Mouse (Mus musculus): ENCODE measurements around the gene Rer1. TPM values are rescaled to one million over a fixed set of nuclear protein-coding genes. Genes with fewer than 3 reads are reported as not detected.

The Rer1 gene
- total and polyA plus RNA-seq, 3 experiments: 125 to 212 (median 209) TPM

- Histone ChIP-seq H3K9me3 (replicated peaks) (no peaks in the 10 kb centered on the region), H3K27me3 (ENCODE audit: insufficient read depth, low read length) (peaks cover 11% of the 10 kb centered on the region), H3K4me3 (ENCODE audit: low read depth, low read length) (no peak overlapping the region), H3K4me1 (ENCODE audit: insufficient read depth, low read depth, low read length) (no peaks in the 10 kb centered on the region), H3K36me3 (replicated peaks) (no peaks in the 10 kb centered on the region)
- DNase-seq (ENCODE audit: low spot score) (no peak), ATAC-seq (ENCODE audit: extremely low read depth, insufficient number of reproducible peaks, low FRiP score, poor library complexity, severe bottlenecking) (no peak)
- no peak for TF ChIP-seq POLR2AphosphoS5 (IDR thresholded peaks at IDR 0.05; ENCODE audit: insufficient replicate concordance, low read depth, low read length)
- TF ChIP-seq GATA2 (IDR thresholded peaks at IDR 0.05; ENCODE audit: borderline replicate concordance, low read depth, low read length): no peak
- no peak for TF ChIP-seq GATA1 (IDR thresholded peaks at IDR 0.05; ENCODE audit: borderline replicate concordance, low read length)
- no peak for TF ChIP-seq CTCF (IDR thresholded peaks at IDR 0.05; ENCODE audit: low read depth, low read length)
- TF ChIP-seq TAL1 (conservative IDR thresholded peaks at IDR 0.05; ENCODE audit: low read depth, low read length): no peak
Measured at GRCm38 (mm10) chr4:155046636-155047035, 39.5 kb downstream of the Rer1 start.

GRCm38 (mm10) chr4:155043289-155043625, 42.9 kb downstream of the Rer1 start:
- Histone ChIP-seq H3K9me3 (replicated peaks) (no peaks in the 10 kb centered on the region), H3K4me1 (ENCODE audit: insufficient read depth, low read depth, low read length) (no peaks in the 10 kb centered on the region), H3K27me3 (ENCODE audit: insufficient read depth, low read length) (peaks cover 2% of the 10 kb centered on the region; the same call in 1 of the 2 replicates), H3K4me3 (ENCODE audit: low read depth, low read length) (no peak overlapping the region), H3K36me3 (replicated peaks) (no peaks in the 10 kb centered on the region)
- ATAC-seq (ENCODE audit: extremely low read depth, insufficient number of reproducible peaks, low FRiP score, poor library complexity, severe bottlenecking) (no peak), DNase-seq (ENCODE audit: low spot score) (no peak)
- TF ChIP-seq GATA1 (IDR thresholded peaks at IDR 0.05; ENCODE audit: borderline replicate concordance, low read length) (no peak), GATA2 (IDR thresholded peaks at IDR 0.05; ENCODE audit: borderline replicate concordance, low read depth, low read length) (no peak), CTCF (IDR thresholded peaks at IDR 0.05; ENCODE audit: low read depth, low read length) (no peak), TAL1 (conservative IDR thresholded peaks at IDR 0.05; ENCODE audit: low read depth, low read length) (no peak), POLR2AphosphoS5 (IDR thresholded peaks at IDR 0.05; ENCODE audit: insufficient replicate concordance, low read depth, low read length) (no peak)

GRCm38 (mm10) chr4:155042606-155043288, 43.4 kb downstream of the Rer1 start:
- Histone ChIP-seq H3K4me1 (ENCODE audit: insufficient read depth, low read depth, low read length) (no peaks in the 10 kb centered on the region), H3K9me3 (replicated peaks) (no peaks in the 10 kb centered on the region), H3K27me3 (ENCODE audit: insufficient read depth, low read length) (peaks cover 2% of the 10 kb centered on the region; the same call in 1 of the 2 replicates), H3K4me3 (ENCODE audit: low read depth, low read length) (no peak overlapping the region), H3K36me3 (replicated peaks) (no peaks in the 10 kb centered on the region)
- ATAC-seq (ENCODE audit: extremely low read depth, insufficient number of reproducible peaks, low FRiP score, poor library complexity, severe bottlenecking): no peak
- TF ChIP-seq CTCF (IDR thresholded peaks at IDR 0.05; ENCODE audit: low read depth, low read length) (no peak), GATA2 (IDR thresholded peaks at IDR 0.05; ENCODE audit: borderline replicate concordance, low read depth, low read length) (no peak), GATA1 (IDR thresholded peaks at IDR 0.05; ENCODE audit: borderline replicate concordance, low read length) (no peak), TAL1 (conservative IDR thresholded peaks at IDR 0.05; ENCODE audit: low read depth, low read length) (no peak), POLR2AphosphoS5 (IDR thresholded peaks at IDR 0.05; ENCODE audit: insufficient replicate concordance, low read depth, low read length) (no peak)
- no peak for DNase-seq (ENCODE audit: low spot score)

GRCm38 (mm10) chr4:155040696-155041095, 45.5 kb downstream of the Rer1 start:
- DNase-seq (ENCODE audit: low spot score): no peak
- no peak overlapping the region for H3K4me3 ChIP-seq (ENCODE audit: low read depth, low read length)
- no peak for ATAC-seq (ENCODE audit: extremely low read depth, insufficient number of reproducible peaks, low FRiP score, poor library complexity, severe bottlenecking)

GRCm38 (mm10) chr4:155040197-155040596, 46.0 kb downstream of the Rer1 start:
- DNase-seq (ENCODE audit: low spot score) (no peak), ATAC-seq (ENCODE audit: extremely low read depth, insufficient number of reproducible peaks, low FRiP score, poor library complexity, severe bottlenecking) (no peak)
- no peak overlapping the region for H3K4me3 ChIP-seq (ENCODE audit: low read depth, low read length)
- peaks cover 13% of the 10 kb centered on the region for H3K27me3 ChIP-seq (ENCODE audit: insufficient read depth, low read length)
- H3K36me3 ChIP-seq (replicated peaks): no peaks in the 10 kb centered on the region
- TF ChIP-seq GATA2 (IDR thresholded peaks at IDR 0.05; ENCODE audit: borderline replicate concordance, low read depth, low read length) (no peak), GATA1 (IDR thresholded peaks at IDR 0.05; ENCODE audit: borderline replicate concordance, low read length) (no peak), POLR2AphosphoS5 (IDR thresholded peaks at IDR 0.05; ENCODE audit: insufficient replicate concordance, low read depth, low read length) (no peak), CTCF (IDR thresholded peaks at IDR 0.05; ENCODE audit: low read depth, low read length) (no peak), TAL1 (conservative IDR thresholded peaks at IDR 0.05; ENCODE audit: low read depth, low read length) (no peak)
- no peaks in the 10 kb centered on the region for H3K9me3 ChIP-seq (replicated peaks)
- H3K4me1 ChIP-seq (ENCODE audit: insufficient read depth, low read depth, low read length): no peaks in the 10 kb centered on the region

More at GRCm38 (mm10) chr4:155040696-155041095, 45.5 kb downstream of the Rer1 start:
- H3K27me3 ChIP-seq (ENCODE audit: insufficient read depth, low read length): peaks cover 13% of the 10 kb centered on the region
- H3K4me1 ChIP-seq (ENCODE audit: insufficient read depth, low read depth, low read length): no peaks in the 10 kb centered on the region
- H3K36me3 ChIP-seq (replicated peaks): no peaks in the 10 kb centered on the region
- TF ChIP-seq CTCF (IDR thresholded peaks at IDR 0.05; ENCODE audit: low read depth, low read length) (no peak), GATA1 (IDR thresholded peaks at IDR 0.05; ENCODE audit: borderline replicate concordance, low read length) (no peak), TAL1 (conservative IDR thresholded peaks at IDR 0.05; ENCODE audit: low read depth, low read length) (no peak), GATA2 (IDR thresholded peaks at IDR 0.05; ENCODE audit: borderline replicate concordance, low read depth, low read length) (no peak), POLR2AphosphoS5 (IDR thresholded peaks at IDR 0.05; ENCODE audit: insufficient replicate concordance, low read depth, low read length) (no peak)
- H3K9me3 ChIP-seq (replicated peaks): no peaks in the 10 kb centered on the region

GRCm38 (mm10) chr4:155034787-155035186, 51.4 kb downstream of the Rer1 start:
- peaks cover 37% of the 10 kb centered on the region for H3K27me3 ChIP-seq (ENCODE audit: insufficient read depth, low read length)
- TF ChIP-seq TAL1 (conservative IDR thresholded peaks at IDR 0.05; ENCODE audit: low read depth, low read length): no peak
- no peak for TF ChIP-seq GATA2 (IDR thresholded peaks at IDR 0.05; ENCODE audit: borderline replicate concordance, low read depth, low read length)
- no peak for TF ChIP-seq GATA1 (IDR thresholded peaks at IDR 0.05; ENCODE audit: borderline replicate concordance, low read length)
- no peak for TF ChIP-seq POLR2AphosphoS5 (IDR thresholded peaks at IDR 0.05; ENCODE audit: insufficient replicate concordance, low read depth, low read length)
- TF ChIP-seq CTCF (IDR thresholded peaks at IDR 0.05; ENCODE audit: low read depth, low read length): no peak
- no peaks in the 10 kb centered on the region for H3K4me1 ChIP-seq (ENCODE audit: insufficient read depth, low read depth, low read length)
- no peaks in the 10 kb centered on the region for H3K36me3 ChIP-seq (replicated peaks)
- no peaks in the 10 kb centered on the region for H3K9me3 ChIP-seq (replicated peaks)
- no peak for ATAC-seq (ENCODE audit: extremely low read depth, insufficient number of reproducible peaks, low FRiP score, poor library complexity, severe bottlenecking)
- H3K4me3 ChIP-seq (ENCODE audit: low read depth, low read length): no peak overlapping the region
- no peak for DNase-seq (ENCODE audit: low spot score)
